Mouse (Mus musculus) midbrain, postnatal 0 days (tissue): ENCODE results near the gene Asrgl1. TPM values are rescaled to one million over a fixed set of nuclear protein-coding genes. Genes with fewer than 3 reads are reported as not detected.

Experiments
- ATAC-seq: fragments of 200-750 bp; cut with Nextera tagmentation; 2 replicates; pipeline ENCODE4 v1.8.0; 2017; ENCODE audit warnings: moderate number of reproducible peaks, mild to moderate bottlenecking, moderate TSS enrichment, moderate library complexity; ENCODE audit not compliant: low FRiP score
- DNase-seq: peaks from one replicate; pipeline ENCODE4 v3.0.0-alpha.2; 2015; ENCODE audit warnings: low spot score
- H3K27ac ChIP-seq: fragments of 300-500 bp; sonication (generic); 2 replicates; pipeline ENCODE4 v1.5.1; 2014; ENCODE audit warnings: low read depth, mild to moderate bottlenecking, low read length, mixed read lengths
- H3K27me3 ChIP-seq: fragments of 300-500 bp; sonication (generic); 2 replicates; pipeline ENCODE4 v1.6.1; 2014; ENCODE audit warnings: low read length, control low read depth, mixed read lengths; ENCODE audit not compliant: insufficient read depth
- H3K36me3 ChIP-seq: fragments of 300-500 bp; sonication (generic); 2 replicates; pipeline ENCODE4 v1.6.1; 2014; ENCODE audit warnings: low read length, control low read depth, mixed read lengths; ENCODE audit not compliant: insufficient read depth
- H3K4me1 ChIP-seq: fragments of 300-500 bp; sonication (generic); 2 replicates; pipeline ENCODE4 v1.6.1; 2014; ENCODE audit warnings: mild to moderate bottlenecking, control low read depth, antibody characterized with exemption, low read length, mixed read lengths; ENCODE audit not compliant: insufficient read depth
- H3K4me2 ChIP-seq: fragments of 300-500 bp; sonication (generic); 2 replicates; pipeline ENCODE4 v1.6.1; 2014; ENCODE audit warnings: low read depth, mild to moderate bottlenecking, low read length, mixed read lengths; ENCODE audit not compliant: poor library complexity, severe bottlenecking
- H3K4me3 ChIP-seq: fragments of 300-500 bp; sonication (generic); 2 replicates; pipeline ENCODE4 v1.5.1; 2014; ENCODE audit warnings: low read depth, mild to moderate bottlenecking, low read length, moderate library complexity
- H3K9ac ChIP-seq: fragments of 300-500 bp; sonication (generic); replicated peaks from 2 replicates; pipeline ENCODE4 v1.6.1; 2014; ENCODE audit warnings: mild to moderate bottlenecking, low read length, moderate library complexity, mixed read lengths; ENCODE audit not compliant: poor library complexity, severe bottlenecking
- H3K9me3 ChIP-seq: fragments of 300-500 bp; sonication (generic); 2 replicates; pipeline ENCODE4 v1.6.1; 2016; ENCODE audit warnings: low read length, control low read depth
- CTCF ChIP-seq: IDR thresholded peaks from 2 replicates; pipeline ENCODE4 v1.5.1; 2016; ENCODE audit warnings: antibody characterized with exemption, mild to moderate bottlenecking
- WGBS: fragments of 180-500 bp; shearing (Covaris S2); extraction: QIAGEN DNeasy Blood & Tissue Kit; methylation state at CpG from one replicate; pipeline ENCODE4 v1.1.7; 2014; 5-methylcytosine and 5-hydroxymethylcytosine counted together
- polyA plus RNA-seq: library from polyadenylated mRNA; unstranded; fragments of >200 nt; fragmentation: Nextera tagmentation; extraction: Ambion mirVana; gene quantifications from 2 replicates; pipeline ENCODE4 v1.2.1, GENCODE M21; 2015
- total RNA-seq: library from RNA; depleted of rRNA; stranded (reverse); fragments of >200 nt; gene quantifications from 2 replicates; pipeline ENCODE4 v1.2.3, GENCODE M21; 2014

Asrgl1 gene
- total and polyA plus RNA-seq, 2 experiments from 2014 or later, result 33.4 to 45.4 TPM

GRCm38 (mm10) chr19:9076982-9077660 is 58.3 kb downstream of the Asrgl1 start:
- 74% methylated on average over 4 of the region's 4 CpGs for WGBS
- no peaks in the 10 kb centered on the region for H3K4me1 ChIP-seq
- no peaks in the 10 kb centered on the region for H3K36me3 ChIP-seq
- no peak overlapping the region for H3K4me2 ChIP-seq
- DNase-seq (no peak), ATAC-seq (no peak)
- no peak overlapping the region for H3K4me3 ChIP-seq
- H3K9me3 ChIP-seq, result no peaks in the 10 kb centered on the region
- H3K27me3 ChIP-seq, result no peaks in the 10 kb centered on the region
- no peak overlapping the region for H3K27ac ChIP-seq
- H3K9ac ChIP-seq, result no peak overlapping the region
- TF ChIP-seq CTCF, result no peak

DNA sequence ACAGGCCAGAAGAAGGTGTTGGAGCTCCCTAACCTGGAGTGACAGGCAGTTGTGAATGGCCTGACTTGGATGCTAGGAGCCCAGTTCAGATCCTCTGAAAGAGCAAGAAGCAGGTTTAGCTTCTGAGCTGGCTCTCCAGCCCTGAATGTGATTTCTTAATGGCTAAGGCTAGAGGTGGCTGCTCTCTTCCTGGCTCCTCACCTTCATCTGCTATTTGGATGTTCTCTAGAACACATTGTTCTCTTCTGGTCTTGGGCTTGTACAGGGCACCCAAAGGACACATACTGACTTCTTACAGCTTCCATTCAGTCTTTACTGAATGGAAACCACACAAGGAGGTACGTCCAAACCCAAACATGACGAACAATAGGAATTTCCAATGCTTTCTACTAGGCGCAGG is 59.4 kb downstream of the Asrgl1 start:
- H3K9me3 ChIP-seq, result no peaks in the 10 kb centered on the region
- ATAC-seq (no peak), DNase-seq (no peak)
- no peaks in the 10 kb centered on the region for H3K36me3 ChIP-seq
- no peak overlapping the region for H3K4me3 ChIP-seq
- no peak for TF ChIP-seq CTCF
- WGBS, result 91% methylated on average over 3 of the region's 3 CpGs
- no peaks in the 10 kb centered on the region for H3K27me3 ChIP-seq
- no peak overlapping the region for H3K9ac ChIP-seq
- H3K4me1 ChIP-seq, result no peaks in the 10 kb centered on the region
- H3K27ac ChIP-seq, result no peak overlapping the region
- no peak overlapping the region for H3K4me2 ChIP-seq

DNA sequence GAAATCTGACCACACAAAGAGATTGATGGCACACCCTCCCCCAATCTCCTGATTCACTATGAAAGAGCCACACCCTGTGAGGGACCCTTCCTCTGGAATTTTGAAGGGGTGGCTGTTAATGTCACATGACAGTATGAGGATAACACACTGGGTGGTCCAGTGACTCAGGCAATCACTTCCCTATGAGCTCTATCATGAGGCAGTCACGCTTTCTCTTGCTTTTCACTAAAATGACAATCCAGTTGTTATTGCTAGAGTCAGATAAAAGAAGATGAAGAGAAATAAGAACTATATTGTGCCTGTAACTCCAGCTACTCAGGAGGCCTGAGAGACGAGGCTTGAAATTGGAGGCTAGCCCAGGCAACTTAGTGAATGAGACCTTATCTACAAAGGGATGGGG is 59.9 kb downstream of the Asrgl1 start:
- Histone ChIP-seq H3K36me3 (no peaks in the 10 kb centered on the region), H3K9me3 (no peaks in the 10 kb centered on the region), H3K4me3 (no peak overlapping the region), H3K9ac (no peak overlapping the region), H3K4me1 (no peaks in the 10 kb centered on the region), H3K4me2 (no peak overlapping the region), H3K27me3 (no peaks in the 10 kb centered on the region), H3K27ac (no peak overlapping the region)
- DNase-seq, result no peak
- 59% methylated on average over 2 of the region's 2 CpGs for WGBS
- TF ChIP-seq CTCF, result no peak
- ATAC-seq, result no peak

- Histone ChIP-seq H3K27me3 (no peaks in the 10 kb centered on the region), H3K36me3 (no peaks in the 10 kb centered on the region), H3K4me3 (no peak overlapping the region), H3K4me2 (no peak overlapping the region), H3K4me1 (no peaks in the 10 kb centered on the region), H3K27ac (no peak overlapping the region), H3K9ac (no peak overlapping the region), H3K9me3 (no peaks in the 10 kb centered on the region)
- no peak for ATAC-seq
- DNase-seq, result no peak
- 84% methylated on average over 4 of the region's 4 CpGs for WGBS
- no peak for TF ChIP-seq CTCF
These were observed 61.0 kb downstream of the Asrgl1 start for GRCm38 (mm10) chr19:9074424-9074823.

DNA sequence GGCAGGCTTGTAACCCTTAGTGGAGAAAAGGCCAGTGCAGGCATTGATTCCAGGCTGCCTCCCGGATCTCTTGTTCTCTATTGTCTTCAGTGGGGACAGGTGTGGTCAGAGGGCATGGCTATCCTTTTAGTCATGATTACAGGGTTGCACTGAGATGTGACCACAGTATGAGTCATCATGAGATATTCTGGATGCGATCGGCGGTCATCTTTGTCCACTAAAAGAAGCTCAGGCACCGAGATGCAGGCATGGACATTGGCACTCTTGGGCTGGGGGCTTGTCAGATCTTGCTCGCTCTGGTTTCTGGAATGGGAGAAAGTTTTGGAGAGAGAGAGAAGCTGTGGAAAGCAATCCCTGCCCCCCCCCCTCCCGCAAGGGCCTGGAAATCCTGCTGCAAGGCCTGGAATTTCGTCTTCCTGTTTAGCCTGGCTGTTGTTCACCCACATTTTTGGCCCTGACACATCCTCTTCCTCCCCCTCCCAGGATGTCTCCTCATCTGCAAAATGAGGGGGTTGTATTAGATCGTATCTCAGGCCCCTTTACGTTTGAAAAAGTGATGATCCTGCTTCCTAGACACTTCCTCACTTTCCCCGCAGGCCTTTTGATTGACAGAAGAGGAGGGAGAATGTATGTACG is 61.5 kb downstream of the Asrgl1 start:
- H3K9ac ChIP-seq, result no peak overlapping the region

DNA sequence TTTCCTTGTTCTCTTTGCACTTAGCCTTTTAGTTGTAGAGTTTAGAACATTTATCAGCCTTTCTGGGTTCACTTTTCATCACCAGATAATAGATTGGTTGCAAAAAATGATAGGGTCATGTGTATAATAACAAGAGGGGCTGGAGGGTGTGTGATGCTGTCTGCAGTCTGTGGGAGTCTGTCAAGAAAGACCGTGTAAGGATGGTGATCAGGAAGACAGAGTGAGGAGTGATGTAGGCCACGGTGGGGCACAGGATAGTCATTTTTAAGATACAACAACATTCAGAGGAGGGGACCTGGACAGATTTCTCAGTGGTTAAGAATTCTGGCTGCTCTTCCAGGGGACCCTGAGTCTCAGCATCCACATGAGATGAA is 63.3 kb downstream of the Asrgl1 start:
- 91% methylated on average over 2 of the region's 2 CpGs for WGBS
- ATAC-seq (no peak), DNase-seq (no peak)
- no peaks in the 10 kb centered on the region for H3K4me1 ChIP-seq
- no peaks in the 10 kb centered on the region for H3K36me3 ChIP-seq
- no peaks in the 10 kb centered on the region for H3K27me3 ChIP-seq
- no peak overlapping the region for H3K4me2 ChIP-seq
- TF ChIP-seq CTCF, result no peak
- H3K4me3 ChIP-seq, result no peak overlapping the region
- H3K9ac ChIP-seq, result no peak overlapping the region
- H3K27ac ChIP-seq, result no peak overlapping the region
- no peaks in the 10 kb centered on the region for H3K9me3 ChIP-seq

More for the DNA sequence above, 61.5 kb downstream of the Asrgl1 start:
- Histone ChIP-seq H3K4me3 (no peak overlapping the region), H3K9me3 (no peaks in the 10 kb centered on the region), H3K27ac (no peak overlapping the region), H3K4me2 (no peak overlapping the region), H3K4me1 (no peaks in the 10 kb centered on the region), H3K27me3 (no peaks in the 10 kb centered on the region), H3K36me3 (no peaks in the 10 kb centered on the region)
- no peak for ATAC-seq
- 78% methylated on average over 12 of the region's 12 CpGs for WGBS
- TF ChIP-seq CTCF, result no peak
- DNase-seq, result no peak
